Mouse (Mus musculus) heart, postnatal 0 days (tissue): Measurements from ENCODE around the gene Ltbp1. TPM values are rescaled to one million over a fixed set of nuclear protein-coding genes. Genes with fewer than 3 reads are reported as not detected.

ENCODE experiments used
- ATAC-seq: fragments of 200-750 bp; cut with Nextera tagmentation; 2 replicates; pipeline ENCODE4 v1.8.0; 2017; ENCODE audit warnings: low read depth, moderate number of reproducible peaks, moderate library complexity; ENCODE audit not compliant: insufficient read depth
- DNase-seq: peaks from one replicate; pipeline ENCODE4 v3.0.0-alpha.2; 2016; ENCODE audit warnings: low spot score
- H3K27ac ChIP-seq: fragments of 300-500 bp; sonication (generic); 2 replicates; pipeline ENCODE4 v1.5.1; 2014; ENCODE audit warnings: low read depth, mild to moderate bottlenecking
- H3K27me3 ChIP-seq: fragments of 300-500 bp; sonication (generic); 2 replicates; pipeline ENCODE4 v1.6.1; 2014; ENCODE audit warnings: low read length, mixed read lengths; ENCODE audit not compliant: control insufficient read depth, insufficient read depth
- H3K36me3 ChIP-seq: fragments of 300-500 bp; sonication (generic); replicated peaks from 2 replicates; pipeline ENCODE4 v1.6.1; 2014; ENCODE audit warnings: low read length, mixed read lengths; ENCODE audit not compliant: control insufficient read depth, insufficient read depth
- H3K4me1 ChIP-seq: fragments of 300-500 bp; sonication (generic); 2 replicates; pipeline ENCODE4 v1.6.1; 2014; ENCODE audit warnings: antibody characterized with exemption; ENCODE audit not compliant: control insufficient read depth, insufficient read depth
- H3K4me2 ChIP-seq: fragments of 300-500 bp; sonication (generic); 2 replicates; pipeline ENCODE4 v1.6.1; 2014; ENCODE audit warnings: low read depth, mild to moderate bottlenecking, low read length, moderate library complexity
- H3K4me3 ChIP-seq: fragments of 300-500 bp; sonication (generic); 2 replicates; pipeline ENCODE4 v1.5.1; 2014; ENCODE audit warnings: low read depth, low read length
- H3K9ac ChIP-seq: fragments of 300-500 bp; sonication (generic); replicated peaks from 2 replicates; pipeline ENCODE4 v1.6.1; 2014; ENCODE audit warnings: low read depth, low read length, mixed read lengths
- H3K9me3 ChIP-seq: fragments of 300-500 bp; sonication (generic); replicated peaks from 2 replicates; pipeline ENCODE4 v1.6.1; 2016; ENCODE audit warnings: low read length; ENCODE audit not compliant: control insufficient read depth
- CTCF ChIP-seq: IDR thresholded peaks from 2 replicates; pipeline ENCODE4 v1.5.1; 2016; ENCODE audit warnings: antibody characterized with exemption, control low read depth, low read depth
- EP300 ChIP-seq: IDR thresholded peaks from 2 replicates; pipeline ENCODE4 v1.6.1; 2016; ENCODE audit warnings: antibody characterized with exemption, low read depth
- WGBS: fragments of 180-500 bp; shearing (Covaris S2); extraction: QIAGEN DNeasy Blood & Tissue Kit; methylation state at CpG from one replicate; pipeline ENCODE4 v1.1.7; 2014; 5-methylcytosine and 5-hydroxymethylcytosine counted together
- polyA plus RNA-seq: library from polyadenylated mRNA; unstranded; fragments of >200 nt; fragmentation: Nextera tagmentation; extraction: Ambion mirVana; gene quantifications from 2 replicates; pipeline ENCODE4 v1.2.1, GENCODE M21; 2015
- total RNA-seq: library from RNA; depleted of rRNA; stranded (reverse); fragments of >200 nt; gene quantifications from 2 replicates; pipeline ENCODE4 v1.2.3, GENCODE M21; 2014; ENCODE audit warnings: low replicate concordance

Ltbp1 gene
- total and polyA plus RNA-seq, 2 experiments from 2014 or later = 11.8 to 43.0 TPM

DNA sequence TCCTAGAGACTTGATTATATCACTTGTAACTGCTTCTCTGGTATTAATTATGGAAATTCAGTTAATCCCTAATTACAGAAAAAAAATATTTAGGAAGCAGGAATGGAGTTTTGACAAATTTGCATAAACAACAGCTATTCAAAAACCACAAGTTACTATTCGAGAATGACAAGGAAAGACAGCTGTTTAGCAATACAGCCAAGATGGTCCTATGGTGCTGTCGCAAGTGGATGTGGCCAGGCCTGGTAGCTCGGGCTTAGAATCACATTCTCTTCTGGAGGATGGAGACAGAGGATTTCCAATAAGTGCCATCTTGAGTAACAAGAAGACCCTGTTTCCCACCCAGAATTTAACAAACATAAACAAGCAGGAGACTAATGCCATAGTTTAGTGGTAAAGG, 344.2 kb downstream of the Ltbp1 start:
- TF ChIP-seq EP300 = no peak
- no peak for TF ChIP-seq CTCF
- ATAC-seq = no peak
- Histone ChIP-seq H3K36me3 (no peaks in the 10 kb centered on the region), H3K27ac (no peak overlapping the region), H3K4me1 (no peaks in the 10 kb centered on the region), H3K9me3 (no peaks in the 10 kb centered on the region; the same call in 1 of the 2 replicates), H3K9ac (no peak overlapping the region), H3K4me3 (no peak overlapping the region), H3K27me3 (no peaks in the 10 kb centered on the region), H3K4me2 (no peak overlapping the region)
- no peak for DNase-seq
- 90% methylated on average over 3 of the region's 3 CpGs for WGBS

- H3K4me2 ChIP-seq = no peak overlapping the region
Measured at GRCm38 (mm10) chr17:75353323-75353722, 348.0 kb downstream of the Ltbp1 start.

DNA sequence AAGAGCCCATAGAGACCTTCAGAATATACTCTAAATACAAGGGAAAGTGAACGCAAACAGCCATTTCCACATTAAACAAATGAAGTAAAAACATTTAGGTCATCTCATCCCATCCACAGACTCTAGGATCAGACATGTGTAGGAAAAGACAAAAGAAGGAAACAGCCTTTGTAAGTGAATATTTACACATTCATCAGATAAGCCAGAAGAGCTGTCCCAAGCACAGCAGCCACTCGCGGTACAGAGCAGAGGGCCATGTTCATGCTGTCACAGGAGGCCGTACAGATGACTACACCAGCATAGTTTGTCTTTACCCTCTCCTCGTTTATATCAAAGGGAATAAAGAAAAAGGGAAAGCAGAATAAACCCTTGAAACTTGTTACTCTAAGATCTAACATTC, 350.1 kb downstream of the Ltbp1 start:
- Histone ChIP-seq H3K9ac (no peak overlapping the region), H3K4me1 (no peaks in the 10 kb centered on the region), H3K4me3 (no peak overlapping the region), H3K27me3 (no peaks in the 10 kb centered on the region), H3K9me3 (no peaks in the 10 kb centered on the region; the same call in 1 of the 2 replicates), H3K4me2 (no peak overlapping the region), H3K36me3 (0 out of 2 replicates have a peak, but pooled peaks cover 3% of the 10 kb centered on the region), H3K27ac (no peak overlapping the region)
- TF ChIP-seq EP300 = no peak
- 59% methylated on average over 5 of the region's 5 CpGs for WGBS
- DNase-seq (no peak), ATAC-seq (no peak)

More at GRCm38 (mm10) chr17:75353323-75353722, 348.0 kb downstream of the Ltbp1 start:
- ATAC-seq (no peak), DNase-seq (no peak)
- no peak overlapping the region for H3K9ac ChIP-seq
- no peak overlapping the region for H3K4me3 ChIP-seq
- H3K36me3 ChIP-seq = no peaks in the 10 kb centered on the region
- no peaks in the 10 kb centered on the region; the same call in 1 of the 2 replicates for H3K9me3 ChIP-seq
- TF ChIP-seq CTCF (no peak), EP300 (no peak)
- no peaks in the 10 kb centered on the region for H3K4me1 ChIP-seq
- WGBS = 69% methylated on average over 3 of the region's 3 CpGs
- no peaks in the 10 kb centered on the region for H3K27me3 ChIP-seq
- H3K27ac ChIP-seq = no peak overlapping the region

- peaks cover 17% of the 10 kb centered on the region for H3K36me3 ChIP-seq
- no peaks in the 10 kb centered on the region for H3K4me1 ChIP-seq
- no peak overlapping the region for H3K4me3 ChIP-seq
- H3K27ac ChIP-seq = no peak overlapping the region
- no peak overlapping the region for H3K4me2 ChIP-seq
- H3K27me3 ChIP-seq = no peaks in the 10 kb centered on the region
- TF ChIP-seq CTCF (no peak), EP300 (no peak)
- H3K9me3 ChIP-seq = no peaks in the 10 kb centered on the region
- WGBS = 94% methylated on average over 7 of the region's 7 CpGs
- DNase-seq = no peak
- H3K9ac ChIP-seq = no peak overlapping the region
- no peak for ATAC-seq
Measured at GRCm38 (mm10) chr17:75360111-75360510, 354.7 kb downstream of the Ltbp1 start.

GRCm38 (mm10) chr17:75366332-75366731, 361.0 kb downstream of the Ltbp1 start:
- ATAC-seq (no peak), DNase-seq (no peak)
- Histone ChIP-seq H3K27me3 (no peaks in the 10 kb centered on the region), H3K9me3 (no peaks in the 10 kb centered on the region), H3K27ac (no peak overlapping the region), H3K4me3 (no peak overlapping the region), H3K36me3 (peaks cover 22% of the 10 kb centered on the region), H3K4me2 (no peak overlapping the region), H3K4me1 (no peaks in the 10 kb centered on the region), H3K9ac (no peak overlapping the region)
- no peak for TF ChIP-seq CTCF
- no peak for TF ChIP-seq EP300
- WGBS = 82% methylated on average over 6 of the region's 6 CpGs

DNA sequence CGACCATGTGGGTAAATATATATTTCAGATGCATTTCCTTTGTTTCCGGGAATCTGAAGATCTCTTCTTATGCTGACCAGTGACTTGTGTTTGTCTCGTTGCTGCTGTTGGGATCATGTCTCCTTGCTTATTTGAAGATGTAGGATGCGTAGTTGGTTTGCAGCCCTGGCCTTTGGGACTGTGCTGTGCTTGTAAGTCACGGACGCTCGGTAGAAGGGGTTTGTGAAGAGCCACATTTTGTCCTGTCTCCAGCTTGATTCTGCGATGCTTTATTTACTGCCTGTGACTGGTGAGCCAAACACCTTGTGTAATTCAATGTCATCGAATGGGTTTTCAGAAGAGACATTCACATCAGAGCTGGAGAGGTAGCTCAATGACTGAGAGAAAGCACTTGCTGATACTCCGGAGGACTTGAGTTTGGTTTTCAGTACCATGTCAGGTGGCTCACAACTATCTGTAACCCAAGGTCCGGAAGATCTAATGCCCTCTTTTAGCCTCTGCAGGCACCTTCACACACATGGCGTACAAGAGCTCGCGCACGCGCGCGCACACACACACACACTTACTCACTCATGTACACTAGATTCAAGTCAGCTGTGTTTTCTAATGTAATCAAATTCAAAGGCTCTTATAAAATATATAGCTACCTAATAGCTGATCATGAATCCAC, 362.3 kb downstream of the Ltbp1 start:
- Histone ChIP-seq H3K27ac (no peak overlapping the region), H3K4me2 (no peak overlapping the region), H3K36me3 (peaks cover 22% of the 10 kb centered on the region), H3K27me3 (no peaks in the 10 kb centered on the region), H3K9me3 (no peaks in the 10 kb centered on the region), H3K4me1 (no peaks in the 10 kb centered on the region), H3K4me3 (no peak overlapping the region), H3K9ac (no peak overlapping the region)
- ATAC-seq (no peak), DNase-seq (no peak)
- TF ChIP-seq CTCF = no peak
- TF ChIP-seq EP300 = no peak
- WGBS = 94% methylated on average over 18 of the region's 18 CpGs
